Mouse (Mus musculus) adrenal gland, adult 18-20 months (tissue): ENCODE measurements around the gene Zbed4. TPM values are rescaled to one million over a fixed set of nuclear protein-coding genes. Genes with fewer than 3 reads are reported as not detected.
A peak's percentile ranks its signal among the peaks of the same experiment; 100 is the strongest.
"Not testable (repeated sequence)": the region's sequence is repeated elsewhere in the genome, so short reads cannot be mapped to it uniquely, and the experiment has no call there.

Source experiments
- DNase-seq, 2 experiments: peaks; one replicate each; pipeline ENCODE4 v3.0.0; 2021 to 2022; ENCODE audit warnings: low spot score in 2 of 2
- long read RNA-seq, 2 experiments: library from polyadenylated mRNA; stranded (forward); transcript quantifications; one replicate each; pipeline ENCODE4 v2.0.0; 2021
- total RNA-seq, 2 experiments: library from RNA; stranded (reverse); gene quantifications; 1 replicate in 1 of 2; 2 replicates in 1 of 2; pipeline ENCODE4 v1.2.3; 2021

Gene Zbed4
- total RNA-seq = 10 to 100 TPM; 10.9 to 11.1 TPM
- long read RNA-seq, experiment 1, full-length matches to known transcripts = 3 of 4 reads
- long read RNA-seq, experiment 1, partial matches to known transcripts = 0 of 4 reads
- long read RNA-seq, experiment 1, other reads (novel, unspliced or antisense) = 1 of 4 reads
- long read RNA-seq, experiment 2, full-length matches to known transcripts = 1 of 6 reads
- long read RNA-seq, experiment 2, partial matches to known transcripts = 0 of 6 reads
- long read RNA-seq, experiment 2, other reads (novel, unspliced or antisense) = 5 of 6 reads

- DNase-seq = peak in 1 of 2 experiments; percentile 65
These were observed at the start of gene Zbed4 for GRCm38 (mm10) chr15:88751564-88752402. Gene Zbed4 (plus strand): TSS chr15:88751660.

- DNase-seq = peak in 1 of 2 experiments; percentile 43
These were observed 49.0 kb upstream of the Zbed4 start for GRCm38 (mm10) chr15:88702501-88702900.

GRCm38 (mm10) chr15:88704284-88704683, 47.2 kb upstream of the Zbed4 start:
- DNase-seq = no peak

- DNase-seq = no peak
These were observed 45.1 kb upstream of the Zbed4 start for GRCm38 (mm10) chr15:88706320-88706719.

GRCm38 (mm10) chr15:88706987-88707386, 44.5 kb upstream of the Zbed4 start:
- not testable (repeated sequence) for DNase-seq

- no peak for DNase-seq
These were observed 43.3 kb upstream of the Zbed4 start for GRCm38 (mm10) chr15:88708204-88708603.

- DNase-seq = no peak
These were observed 42.6 kb upstream of the Zbed4 start for GRCm38 (mm10) chr15:88708657-88709511.

- no peak for DNase-seq
These were observed 41.6 kb upstream of the Zbed4 start for GRCm38 (mm10) chr15:88709878-88710277.

GRCm38 (mm10) chr15:88712501-88712900, 39.0 kb upstream of the Zbed4 start:
- DNase-seq = peak in 1 of 2 experiments; percentile 35

- no peak for DNase-seq
These were observed 37.4 kb upstream of the Zbed4 start for GRCm38 (mm10) chr15:88714021-88714589.

- no peak for DNase-seq
These were observed 35.1 kb upstream of the Zbed4 start for GRCm38 (mm10) chr15:88716350-88716749.

GRCm38 (mm10) chr15:88717239-88717638, 34.2 kb upstream of the Zbed4 start:
- no peak for DNase-seq

GRCm38 (mm10) chr15:88723205-88723604, 28.3 kb upstream of the Zbed4 start:
- no peak for DNase-seq

GRCm38 (mm10) chr15:88724311-88724710, 27.1 kb upstream of the Zbed4 start:
- DNase-seq = no peak

- DNase-seq = no peak
These were observed 26.4 kb upstream of the Zbed4 start for GRCm38 (mm10) chr15:88725036-88725435.

- DNase-seq = no peak
These were observed 24.3 kb upstream of the Zbed4 start for GRCm38 (mm10) chr15:88727204-88727603.

- DNase-seq = no peak
These were observed 20.7 kb upstream of the Zbed4 start for GRCm38 (mm10) chr15:88730717-88731116.

- DNase-seq = no peak
These were observed 18.9 kb upstream of the Zbed4 start for GRCm38 (mm10) chr15:88732405-88733020.

- peak; percentile 72 to 76 for DNase-seq
These were observed 18.3 kb upstream of the Zbed4 start for GRCm38 (mm10) chr15:88733041-88733751.
